Mouse (Mus musculus): ENCODE results near the gene Sept9.

- TF ChIP-seq CTCF (IDR thresholded peaks at IDR 0.05; ENCODE audit: extremely low read depth, insufficient read depth, insufficient read length, insufficient replicate concordance) (no peak), POLR2A (IDR thresholded peaks at IDR 0.05; ENCODE audit: low read depth, low read length) (no peak)
These were observed 174.8 kb downstream of the Sept9 start for GRCm38 (mm10) chr11:117374288-117374687.
